Mouse (Mus musculus): ENCODE data around the gene Nol8.

The Nol8 gene

DNA sequence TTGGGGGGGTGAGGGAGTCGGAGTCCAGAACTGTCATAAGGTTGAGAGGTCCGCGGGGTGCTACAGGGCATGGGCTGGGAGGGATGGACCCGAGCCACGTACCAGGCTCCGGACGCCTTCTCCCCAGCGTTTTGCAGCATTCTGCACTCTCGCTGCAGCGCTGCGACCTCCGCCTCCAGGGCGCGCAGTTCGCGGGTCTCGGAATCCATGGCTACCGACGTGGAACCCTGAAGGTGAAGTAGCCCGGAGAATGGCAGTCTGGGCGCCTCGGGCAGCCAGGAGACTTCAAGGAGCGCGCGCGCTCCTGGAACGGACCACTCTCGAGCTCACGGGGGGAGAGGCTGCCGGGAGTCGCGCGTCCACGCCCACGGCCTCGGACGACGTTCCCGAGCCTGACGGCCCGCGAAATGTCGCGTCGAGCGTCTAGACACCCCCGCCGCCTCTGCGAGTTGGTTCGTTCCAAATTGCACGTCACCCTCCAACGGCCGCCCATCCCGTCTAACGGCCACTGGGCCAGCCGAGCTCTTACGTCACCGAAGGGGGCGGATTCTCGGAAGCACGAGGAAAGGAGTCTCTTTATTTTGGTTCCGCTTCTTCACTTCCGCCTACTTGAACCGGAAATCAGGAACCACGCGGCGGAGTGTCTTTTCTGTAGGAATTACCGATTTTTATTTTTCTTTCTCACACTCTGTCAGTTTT is at the start of gene Nol8, which contains the start of gene Cenpp:
Gene Nol8 (plus strand): TSS at position 598 of the 699 bp plus-strand sequence.
Gene Cenpp (minus strand): TSS at position 305 of the 699 bp plus-strand sequence.
- peak; percentile 99 for DNase-seq (ENCODE audit: low spot score)

GRCm38 (mm10) chr13:49603603-49604002 is 49.3 kb upstream of the Nol8 start:
- no peak for DNase-seq (ENCODE audit: low spot score)

- peak; percentile 71 for DNase-seq (ENCODE audit: low spot score)
Observed at GRCm38 (mm10) chr13:49607714-49608113, 45.2 kb upstream of the Nol8 start, which contains the start of gene Ogn. Gene Ogn (plus strand): TSS chr13:49608046.

DNA sequence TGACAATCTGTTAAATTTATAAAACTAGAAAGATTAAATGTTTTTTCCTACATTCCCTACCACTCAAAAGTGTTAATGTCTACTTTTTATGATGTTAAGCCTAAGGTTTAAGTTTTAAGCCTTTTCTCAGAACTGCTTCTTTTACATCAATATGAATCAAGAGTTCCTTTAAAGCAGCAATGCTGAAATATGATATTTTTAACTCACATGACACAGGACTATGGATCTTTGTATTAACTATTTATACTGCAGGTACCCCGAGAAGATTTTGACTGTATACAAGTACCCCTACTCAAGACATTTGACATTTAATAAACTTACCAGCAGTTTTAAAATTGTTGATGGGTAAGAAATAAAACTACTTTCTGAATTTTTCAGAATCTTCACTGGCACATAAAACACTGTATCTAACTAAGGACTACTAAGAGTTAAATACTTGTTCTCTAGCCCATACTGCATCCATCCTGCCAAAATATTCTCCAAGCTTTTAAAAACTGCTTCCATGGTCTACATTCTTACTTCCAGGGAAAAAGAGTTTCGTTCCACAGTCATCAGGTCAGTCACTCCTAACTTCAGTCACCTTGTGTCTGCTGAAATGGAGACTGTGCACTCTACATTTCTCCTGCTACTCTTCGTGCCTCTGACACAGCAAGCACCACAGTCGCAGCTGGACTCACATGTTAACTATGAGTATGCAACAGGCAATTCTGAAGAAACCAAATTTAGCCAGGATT is 44.1 kb upstream of the Nol8 start:
- DNase-seq (ENCODE audit: low spot score) = no peak

DNA sequence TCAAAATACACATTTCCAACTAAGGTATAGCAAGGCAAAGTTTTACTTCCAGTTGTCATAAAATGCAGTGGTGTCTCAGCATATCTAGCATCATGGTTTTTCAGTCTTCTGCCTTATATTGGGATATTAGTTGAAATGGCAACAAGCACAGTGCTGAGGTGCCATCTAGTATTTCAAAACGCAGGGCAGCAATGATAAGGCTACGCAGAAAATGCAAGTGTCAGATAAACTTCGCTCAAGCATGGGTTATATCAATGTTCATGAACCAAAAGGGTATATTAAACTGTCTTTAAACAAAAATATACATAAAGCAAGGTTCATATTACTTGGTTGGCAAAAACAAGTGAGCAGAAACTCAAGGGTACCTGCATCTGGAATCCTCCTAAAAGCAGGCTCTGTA is 35.9 kb upstream of the Nol8 start:
- no peak for DNase-seq (ENCODE audit: low spot score)

DNA sequence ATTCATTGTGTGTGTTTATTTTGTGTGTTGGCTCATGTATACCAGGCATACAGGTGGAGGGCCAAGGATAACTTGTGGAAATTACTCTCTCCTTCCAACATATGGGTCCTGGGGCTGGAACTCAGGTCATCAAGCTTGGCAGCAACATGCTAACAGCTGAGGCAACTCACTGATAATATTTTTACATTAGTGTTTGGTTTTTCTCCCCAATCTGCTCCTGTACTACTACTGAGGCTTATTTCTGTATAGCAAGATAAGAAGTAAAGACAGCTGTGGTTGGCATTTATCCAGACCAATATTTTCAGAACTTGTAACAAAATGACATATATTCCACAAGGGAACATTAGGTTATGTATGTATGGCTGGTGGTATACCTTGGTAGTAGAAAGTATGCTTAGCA is 34.5 kb upstream of the Nol8 start:
- no peak for DNase-seq (ENCODE audit: low spot score)

- peak; percentile 36 for DNase-seq (ENCODE audit: low spot score)
Observed at GRCm38 (mm10) chr13:49623216-49623615, 29.7 kb upstream of the Nol8 start.

GRCm38 (mm10) chr13:49628167-49628566 is 24.7 kb upstream of the Nol8 start:
- DNase-seq (ENCODE audit: low spot score) = no peak

DNA sequence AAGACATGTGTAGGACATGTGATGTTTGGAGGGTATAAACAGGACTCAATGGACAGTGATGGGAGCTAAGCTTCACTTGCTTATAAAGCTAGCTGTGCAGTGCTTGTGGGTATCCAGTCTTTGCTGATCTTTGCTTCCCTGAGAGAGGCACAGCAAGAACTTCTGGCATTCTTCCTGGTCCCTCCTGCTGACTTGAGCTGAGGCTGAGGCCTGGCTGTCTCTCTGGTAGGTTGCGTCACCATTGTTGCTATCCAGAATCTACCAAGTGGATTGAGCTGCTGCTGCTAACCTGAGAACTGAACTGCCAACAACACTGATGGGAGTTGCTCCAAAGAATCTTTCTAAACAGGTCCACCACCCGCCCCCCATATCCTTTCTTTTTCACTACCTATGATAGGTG is 23.8 kb upstream of the Nol8 start:
- DNase-seq (ENCODE audit: low spot score) = no peak

DNA sequence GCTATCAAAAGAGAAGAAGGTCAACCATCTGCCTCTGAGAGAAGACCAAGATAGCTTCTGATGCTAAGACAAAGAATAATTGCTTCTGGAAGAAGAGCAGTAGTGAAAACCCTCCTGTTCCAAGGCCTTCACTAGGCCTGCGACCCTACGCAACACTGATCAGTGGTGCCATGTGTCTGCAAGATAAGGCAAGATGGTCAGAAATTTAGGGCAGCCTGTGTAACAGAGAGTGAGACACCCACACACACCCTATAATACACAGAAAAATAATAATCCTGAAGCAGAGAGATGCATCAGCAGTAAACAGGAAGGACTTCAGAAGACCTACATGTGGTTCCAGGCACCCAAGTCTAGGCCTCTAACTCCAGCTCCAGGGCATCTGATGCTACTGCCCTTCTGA is 12.9 kb upstream of the Nol8 start:
- no peak for DNase-seq (ENCODE audit: low spot score)

DNA sequence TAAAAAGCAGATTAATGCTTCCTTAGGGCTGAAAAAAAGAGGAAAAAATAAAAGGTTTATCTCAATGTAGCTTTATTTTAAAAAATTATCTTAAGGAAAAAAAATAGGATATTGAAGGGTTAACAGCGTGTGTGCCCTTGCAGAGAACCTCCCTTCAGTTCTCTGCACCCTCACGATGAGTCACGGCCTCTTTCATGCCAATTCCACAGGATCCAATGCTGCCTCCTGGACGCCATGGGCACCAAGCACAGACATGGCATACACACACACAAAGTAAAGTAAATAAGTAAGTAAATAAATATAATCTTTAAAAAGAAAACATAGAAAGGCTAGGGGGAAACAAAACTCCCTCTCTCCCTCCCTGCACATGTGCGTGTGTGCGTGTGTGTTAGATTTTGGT is 10.2 kb upstream of the Nol8 start:
- peak; percentile 16 for DNase-seq (ENCODE audit: low spot score)

GRCm38 (mm10) chr13:49643669-49644362 is 9.1 kb upstream of the Nol8 start:
- peak; percentile 24 for DNase-seq (ENCODE audit: low spot score)

GRCm38 (mm10) chr13:49644731-49645529 is 7.9 kb upstream of the Nol8 start:
- DNase-seq (ENCODE audit: low spot score) = peak; percentile 78

- peak; percentile 11 for DNase-seq (ENCODE audit: low spot score)
Observed at GRCm38 (mm10) chr13:49646019-49646418, 6.9 kb upstream of the Nol8 start.

DNA sequence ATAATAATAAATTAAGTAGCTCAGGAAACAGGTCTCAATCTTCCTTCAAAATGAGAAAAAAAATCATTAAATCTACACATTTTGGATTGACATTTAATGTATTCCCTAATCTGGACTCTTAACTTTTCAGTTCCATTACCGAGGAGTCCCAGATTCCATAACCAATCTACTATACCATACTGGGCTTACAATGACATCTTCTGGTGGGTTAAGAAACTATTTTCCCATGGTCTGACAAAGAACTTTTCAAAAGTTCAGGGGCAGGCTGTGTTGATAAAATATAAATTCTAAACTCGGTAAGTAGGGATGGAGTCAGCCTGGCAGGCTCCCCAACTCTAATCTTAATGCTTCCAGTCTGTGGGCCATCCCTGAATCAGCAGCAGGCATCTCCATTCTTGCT is 1.7 kb upstream of the Nol8 start:
- DNase-seq (ENCODE audit: low spot score) = peak; percentile 30

DNA sequence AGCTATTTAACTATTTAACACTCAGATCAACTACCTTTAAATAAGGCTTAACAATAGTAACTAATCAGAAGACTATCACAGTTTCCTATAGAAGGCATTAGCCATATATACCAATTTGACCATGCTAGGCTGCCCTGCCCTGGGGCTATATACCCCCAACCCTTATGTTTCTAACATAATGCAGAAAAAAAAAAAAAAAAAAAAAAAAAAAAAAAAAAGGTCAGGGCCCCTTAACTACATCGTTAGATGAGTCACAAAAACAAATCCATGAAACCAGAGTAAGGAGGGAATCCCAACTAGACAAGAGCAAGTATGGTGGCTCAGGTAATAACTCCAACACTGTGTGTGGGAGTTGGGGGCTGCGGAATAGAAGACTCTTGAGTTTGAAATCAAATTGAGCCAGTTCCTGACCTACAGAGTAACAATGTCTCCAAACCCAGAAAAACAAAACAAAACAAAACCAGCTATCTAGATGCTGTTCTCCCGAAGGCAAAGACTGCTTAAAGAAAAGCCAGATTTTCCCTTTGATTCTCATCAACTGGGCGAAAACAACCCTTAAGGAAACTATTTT is 1.0 kb upstream of the Nol8 start:
- no peak for DNase-seq (ENCODE audit: low spot score)

DNA sequence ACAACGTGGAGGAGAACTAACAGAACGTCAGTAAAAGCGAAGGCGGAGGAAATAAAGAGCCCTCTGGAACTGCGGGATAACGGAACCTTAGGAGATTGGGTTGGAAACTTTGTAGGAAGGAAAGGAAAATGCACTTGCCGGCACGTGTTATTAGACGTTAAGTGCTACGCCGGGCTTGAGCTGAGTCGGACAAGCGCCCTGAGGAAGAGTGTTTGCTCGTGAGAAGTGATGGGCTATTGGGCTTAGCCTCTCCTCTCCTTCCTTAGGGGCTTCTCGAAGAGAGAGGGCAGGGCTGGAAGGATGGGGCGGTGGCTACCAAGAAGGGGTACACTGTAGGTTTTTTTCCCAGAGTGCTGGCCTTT is 283 bp downstream of the Nol8 start:
- DNase-seq (ENCODE audit: low spot score) = no peak

GRCm38 (mm10) chr13:49677793-49678192 is 24.9 kb downstream of the Nol8 start:
- no peak for DNase-seq (ENCODE audit: low spot score)

DNA sequence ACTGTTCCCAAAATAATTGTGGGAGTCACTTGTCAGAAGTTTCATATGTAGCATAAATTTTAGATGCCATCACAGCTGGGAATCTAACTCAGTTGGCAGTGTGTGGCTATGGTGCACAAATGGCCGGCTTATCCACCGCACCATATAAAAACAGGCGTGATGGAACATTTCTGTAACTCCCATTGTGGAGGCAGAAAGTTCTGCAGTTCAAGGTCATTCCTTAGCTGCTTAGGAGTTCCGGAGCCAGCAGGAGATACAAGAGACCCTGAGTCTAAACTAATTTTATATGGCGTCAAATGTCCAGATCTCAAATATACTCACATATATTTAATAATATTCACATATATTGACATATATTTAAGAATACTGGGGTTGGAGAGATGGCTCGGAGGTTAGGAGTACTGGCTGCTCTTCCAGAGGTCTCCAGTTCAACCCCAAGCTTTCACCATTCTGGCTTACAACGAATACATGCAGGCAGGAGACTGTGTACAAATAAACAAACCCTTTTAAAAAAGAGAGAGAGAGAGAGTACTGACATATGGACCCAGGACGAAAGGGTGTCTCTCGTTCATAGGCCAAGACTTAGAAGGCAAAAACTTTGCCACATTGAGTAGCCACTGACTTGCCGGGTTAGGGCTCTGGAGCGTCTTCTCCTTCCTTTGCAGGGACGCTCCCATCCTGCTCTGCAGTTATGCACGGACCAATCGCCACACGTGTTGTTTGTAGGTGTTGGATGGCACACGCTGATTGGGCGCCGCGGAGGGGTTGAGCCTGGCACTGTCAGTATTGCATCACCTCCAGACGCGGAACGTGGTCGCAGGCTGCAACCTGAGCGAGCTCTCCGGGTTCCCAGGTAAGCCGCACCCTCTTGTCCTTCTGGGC is 28.7 kb downstream of the Nol8 start, which contains the start of gene Iars:
Gene Iars (plus strand): TSS at position 750 of the 882 bp plus-strand sequence.
- DNase-seq (ENCODE audit: low spot score) = peak; percentile 97

DNA sequence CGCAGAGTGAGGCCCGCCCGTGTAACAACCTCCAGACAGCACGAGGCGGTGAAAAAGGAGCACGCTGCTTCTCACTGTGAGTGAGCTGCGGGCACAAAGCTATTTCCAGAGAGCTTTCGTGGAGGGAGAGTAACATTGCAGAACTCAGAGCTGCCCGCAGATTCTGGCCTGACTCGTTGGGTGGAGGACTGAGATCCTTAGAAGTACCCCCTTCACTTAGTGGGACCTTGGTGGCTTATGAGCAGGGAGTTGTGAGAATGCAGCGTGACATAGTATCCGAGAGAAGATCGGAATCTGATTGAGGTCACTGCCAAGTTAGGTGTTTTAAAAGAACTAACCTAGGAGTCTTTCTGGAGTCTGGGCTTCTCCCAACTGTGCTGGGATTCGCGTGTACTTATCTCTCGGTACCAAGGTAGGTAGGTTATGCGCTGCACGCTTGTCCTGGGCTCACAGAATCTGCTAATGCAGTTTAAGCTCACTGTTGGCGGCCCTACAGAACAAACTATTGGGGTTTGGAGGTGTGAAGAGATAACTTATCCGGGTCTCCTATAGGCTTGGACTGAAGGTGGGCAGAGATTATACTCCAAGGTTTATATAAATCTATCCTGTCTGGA is 29.5 kb downstream of the Nol8 start:
- DNase-seq (ENCODE audit: low spot score) = no peak

Measured in adipocyte (in vitro differentiated cells).